Mouse (Mus musculus) cerebellum, adult 11 months (tissue): ENCODE measurements around the gene Aipl1.
"Not testable (repeated sequence)": the region's sequence is repeated elsewhere in the genome, so short reads cannot be mapped to it uniquely, and the experiment has no call there.

ENCODE experiments used
- DNase-seq: peaks from one replicate; pipeline ENCODE4 v3.0.0; 2022

Aipl1 gene

GRCm38 (mm10) chr11:72010940-72011722, 26.2 kb downstream of the Aipl1 start:
- DNase-seq: no peak

GRCm38 (mm10) chr11:72010367-72010766, 26.9 kb downstream of the Aipl1 start:
- no peak for DNase-seq

- DNase-seq: no peak
These were observed 31.8 kb downstream of the Aipl1 start for GRCm38 (mm10) chr11:72005547-72005946.

- no peak for DNase-seq
These were observed 34.1 kb downstream of the Aipl1 start for GRCm38 (mm10) chr11:72003171-72003570.

GRCm38 (mm10) chr11:72002138-72002853, 35.0 kb downstream of the Aipl1 start:
- peak; percentile 46 for DNase-seq

GRCm38 (mm10) chr11:72000194-72000593, 37.1 kb downstream of the Aipl1 start:
- DNase-seq: no peak

GRCm38 (mm10) chr11:71996805-71997204, 40.5 kb downstream of the Aipl1 start:
- no peak for DNase-seq

GRCm38 (mm10) chr11:71995968-71996511, 41.3 kb downstream of the Aipl1 start:
- no peak for DNase-seq

GRCm38 (mm10) chr11:71992438-71992837, 44.9 kb downstream of the Aipl1 start:
- no peak for DNase-seq

GRCm38 (mm10) chr11:71991541-71991940, 45.8 kb downstream of the Aipl1 start:
- DNase-seq: no peak

- not testable (repeated sequence) for DNase-seq
These were observed 47.9 kb downstream of the Aipl1 start for GRCm38 (mm10) chr11:71989407-71989806.

- DNase-seq: no peak
These were observed 49.9 kb downstream of the Aipl1 start for GRCm38 (mm10) chr11:71987159-71988150.

- DNase-seq: no peak
These were observed 51.5 kb downstream of the Aipl1 start for GRCm38 (mm10) chr11:71985783-71986182.

GRCm38 (mm10) chr11:71985101-71985711, 52.1 kb downstream of the Aipl1 start:
- peak; percentile 12 for DNase-seq

GRCm38 (mm10) chr11:71984093-71984492, 53.2 kb downstream of the Aipl1 start:
- no peak for DNase-seq
